8 mouse cellular contexts compared by ENCODE assay signal in the genomic region with DNA sequence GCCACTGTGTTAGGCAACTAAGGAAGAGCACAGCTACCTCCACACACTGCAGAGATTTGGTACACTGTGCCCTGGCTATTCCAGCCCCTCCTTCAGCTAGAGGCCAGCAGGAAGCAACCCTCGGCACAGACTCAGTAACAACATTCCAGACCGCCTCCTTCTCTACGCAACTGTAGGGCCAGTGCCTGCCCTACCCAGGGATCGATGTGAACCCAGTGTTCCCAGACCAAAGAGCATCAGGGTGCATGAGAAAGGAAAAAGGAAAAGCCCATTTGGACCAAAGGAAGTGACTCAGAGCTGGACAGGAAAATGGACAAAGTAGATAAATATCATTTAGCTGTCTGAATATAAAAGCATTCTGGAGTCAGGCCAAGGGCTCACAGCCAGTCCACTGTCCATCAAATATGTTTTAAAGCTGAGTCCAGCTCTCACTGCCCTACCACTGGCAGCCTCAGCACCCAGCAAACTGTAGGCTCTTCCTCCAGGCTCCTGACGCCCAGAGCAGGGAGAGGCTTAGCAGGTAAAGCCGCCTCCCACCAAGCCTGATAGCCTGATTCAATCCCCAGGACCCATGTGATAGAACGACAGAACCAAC. TPM values are rescaled to one million over a fixed set of nuclear protein-coding genes. Genes with fewer than 3 reads are reported as not detected.
DNase-seq lines count a peak whose midpoint lies in the region; ATAC-seq lines count a peak whose summit lies in the region.
"Had no signal": no experiment of that assay in that cellular context is flagged by ENCODE, and none has a peak within 500 bp of the region (broad histone marks: within the 10 kb centered on the region; RNA-seq: fewer than 3 reads in every experiment).

No protein-coding gene starts in this region.

- no peak overlapping the region for H3K4me2 ChIP-seq in limb, embryonic 15.5 days
- H3K4me2 ChIP-seq in neural tube, embryonic 15.5 days = no peak overlapping the region
- H3K4me2 ChIP-seq: limb, embryonic 12.5 days had no signal

- peaks cover 20% of the 10 kb centered on the region for H3K4me1 ChIP-seq in limb, embryonic 15.5 days
- H3K4me1 ChIP-seq in neural tube, embryonic 15.5 days = peaks cover 64% of the 10 kb centered on the region

- no peak for ATAC-seq in limb, embryonic 15.5 days (ENCODE audit: insufficient number of reproducible peaks, low FRiP score, low TSS enrichment, low read depth)
- ATAC-seq in neural tube, embryonic 15.5 days (ENCODE audit: low FRiP score) = no peak

- peak; percentile 88 for DNase-seq in NIH3T3 (ENCODE audit: low read depth)
- peak; percentile 56 for DNase-seq in adrenal gland, postnatal 25 days
- DNase-seq in heart, postnatal 4 days = peak; percentile 71
- DNase-seq in frontal cortex, postnatal 25 days (ENCODE audit: low spot score in 2 of 2) = no peak
- DNase-seq in right cerebral cortex, adult 18-20 months = no peak

- H3K27ac ChIP-seq in limb, embryonic 15.5 days = peak overlapping the region; percentile 43
- peak overlapping the region; percentile 42 for H3K27ac ChIP-seq in neural tube, embryonic 15.5 days (replicated peaks)
- H3K27ac ChIP-seq: limb, embryonic 12.5 days had no signal

- peaks cover 32% of the 10 kb centered on the region for H3K36me3 ChIP-seq in limb, embryonic 15.5 days
- H3K36me3 ChIP-seq in neural tube, embryonic 15.5 days = peaks cover 7% of the 10 kb centered on the region; the same call in 1 of the 2 replicates

- H3K27me3 ChIP-seq in limb, embryonic 15.5 days = no peaks in the 10 kb centered on the region
- no peaks in the 10 kb centered on the region for H3K27me3 ChIP-seq in neural tube, embryonic 15.5 days (replicated peaks)
- H3K27me3 ChIP-seq: limb, embryonic 12.5 days had no signal

- no peak overlapping the region for H3K4me3 ChIP-seq in limb, embryonic 15.5 days
- H3K4me3 ChIP-seq in neural tube, embryonic 15.5 days (replicated peaks) = no peak overlapping the region
- H3K4me3 ChIP-seq: limb, embryonic 12.5 days had no signal

- no peaks in the 10 kb centered on the region for H3K9me3 ChIP-seq in limb, embryonic 15.5 days
- no peaks in the 10 kb centered on the region for H3K9me3 ChIP-seq in neural tube, embryonic 15.5 days (replicated peaks)
- H3K9me3 ChIP-seq: limb, embryonic 12.5 days had no signal

- no peak overlapping the region for H3K9ac ChIP-seq in limb, embryonic 15.5 days
- H3K9ac ChIP-seq in neural tube, embryonic 15.5 days (replicated peaks) = no peak overlapping the region
- H3K9ac ChIP-seq: limb, embryonic 12.5 days had no signal

- WGBS in limb, embryonic 15.5 days = 59% methylated on average over 7 of the region's 7 CpGs
- 59% methylated on average over 7 of the region's 7 CpGs for WGBS in neural tube, embryonic 15.5 days

RNA-seq across cellular contexts. Expression of a gene that starts 29.3 kb away (rescaled TPM):
- total RNA-seq in adrenal gland, postnatal 25 days (2021) = 171 and 182 TPM in 2 replicates
- 100 to 1,000 TPM; 130 to 135 TPM for total RNA-seq in heart, postnatal 4 days (2021)
- 182 and 193 TPM in 2 replicates for polyA plus RNA-seq in limb, embryonic 15.5 days (2015; fragmentation: Nextera tagmentation; extraction: Ambion mirVana)
- polyA plus RNA-seq in neural tube, embryonic 15.5 days (2015; fragmentation: Nextera tagmentation; extraction: Ambion mirVana) = 315 and 351 TPM in 2 replicates

RNA-seq across cellular contexts. Expression of a gene that starts 33.2 kb away (rescaled TPM):
- 52.5 and 57.8 TPM in 2 replicates for total RNA-seq in adrenal gland, postnatal 25 days (2021)
- total RNA-seq in heart, postnatal 4 days (2021) = 10 to 100 TPM; 41.0 to 42.9 TPM
- 11.2 and 13.8 TPM in 2 replicates for polyA plus RNA-seq in limb, embryonic 15.5 days (2015; fragmentation: Nextera tagmentation; extraction: Ambion mirVana)
- 16.7 and 21.3 TPM in 2 replicates for polyA plus RNA-seq in neural tube, embryonic 15.5 days (2015; fragmentation: Nextera tagmentation; extraction: Ambion mirVana)

RNA-seq across cellular contexts. Expression of a gene that starts 40.9 kb away (rescaled TPM):
- 39.1 and 46.2 TPM in 2 replicates for total RNA-seq in adrenal gland, postnatal 25 days (2021)
- total RNA-seq in heart, postnatal 4 days (2021) = 10 to 100 TPM; 13.8 to 17.3 TPM
- 17.3 TPM in 2 replicates for polyA plus RNA-seq in limb, embryonic 15.5 days (2015; fragmentation: Nextera tagmentation; extraction: Ambion mirVana)
- polyA plus RNA-seq in neural tube, embryonic 15.5 days (2015; fragmentation: Nextera tagmentation; extraction: Ambion mirVana) = 38.3 and 44.2 TPM in 2 replicates

Comparison
In these comparisons a context has a peak if more than half of its experiments do, and no peak if none do; other contexts are left out.
1. DNase-seq: peak in NIH3T3 (single experiment), adrenal gland, postnatal 25 days (single experiment) and heart, postnatal 4 days (single experiment); none in frontal cortex, postnatal 25 days (0 of 2) and right cerebral cortex, adult 18-20 months (single experiment).